Mouse (Mus musculus) thymus, adult 2 months (tissue): ENCODE data around the gene Glipr1. TPM values are rescaled to one million over a fixed set of nuclear protein-coding genes. Genes with fewer than 3 reads are reported as not detected.

ENCODE experiments used
- DNase-seq: peaks from one replicate; pipeline ENCODE4 v3.0.0; 2021
- H3K27ac ChIP-seq: fragments of 200-500 bp; 2 replicates; pipeline ENCODE4 v1.5.1; 2012; ENCODE audit warnings: low read length, control low read depth; ENCODE audit not compliant: control insufficient read depth, insufficient read depth
- H3K27me3 ChIP-seq: fragments of 200-500 bp; 2 replicates; pipeline ENCODE4 v1.6.1; 2012; ENCODE audit warnings: mild to moderate bottlenecking, low read length, moderate library complexity, mixed read lengths; ENCODE audit not compliant: control insufficient read depth, insufficient read depth
- H3K36me3 ChIP-seq: fragments of 200-500 bp; 2 replicates; pipeline ENCODE4 v1.6.1; 2012; ENCODE audit warnings: mild to moderate bottlenecking, low read length, moderate library complexity; ENCODE audit not compliant: control insufficient read depth, insufficient read depth
- H3K4me1 ChIP-seq: fragments of 200-500 bp; replicated peaks from 2 replicates; pipeline ENCODE4 v1.6.1; 2012; ENCODE audit warnings: low read length; ENCODE audit not compliant: control insufficient read depth, insufficient read depth
- H3K4me3 ChIP-seq: fragments of 200-500 bp; 2 replicates; pipeline ENCODE4 v1.5.1; 2012; ENCODE audit warnings: mild to moderate bottlenecking, low read length, control low read depth, moderate library complexity; ENCODE audit not compliant: control insufficient read depth, insufficient read depth
- CTCF ChIP-seq: fragments of 200-500 bp; IDR thresholded peaks from 2 replicates; pipeline ENCODE4 v1.5.1; 2012; ENCODE audit warnings: mild to moderate bottlenecking, control low read depth, low read length, moderate library complexity, borderline replicate concordance; ENCODE audit not compliant: control insufficient read depth, poor library complexity, insufficient read depth; ENCODE audit errors: extremely low read depth
- POLR2A ChIP-seq: fragments of 200-500 bp; IDR thresholded peaks from 2 replicates; pipeline ENCODE4 v1.6.1; 2012; ENCODE audit warnings: mild to moderate bottlenecking, low read length, control low read depth, moderate library complexity; ENCODE audit not compliant: control insufficient read depth, poor library complexity, insufficient read depth; ENCODE audit errors: extremely low read depth
- WGBS: fragments of 180-500 bp; shearing (Covaris S2); methylation state at CpG from one replicate; pipeline ENCODE4 v1.1.7; 2018; 5-methylcytosine and 5-hydroxymethylcytosine counted together
- polyA plus RNA-seq: library from polyadenylated mRNA; depleted of rRNA; stranded (reverse); fragments of >200 nt; gene quantifications from 2 replicates; pipeline ENCODE4 v1.2.3, GENCODE M21; 2012; rRNA removed

Gene Glipr1
- polyA plus RNA-seq, 1 experiment, result 62.2 TPM

- no peak for TF ChIP-seq CTCF
- TF ChIP-seq POLR2A, result no peak
- DNase-seq, result no peak
- H3K4me1 ChIP-seq, result no peaks in the 10 kb centered on the region
- H3K27me3 ChIP-seq, result no peaks in the 10 kb centered on the region
- H3K36me3 ChIP-seq, result no peaks in the 10 kb centered on the region
- no peak overlapping the region for H3K4me3 ChIP-seq
- H3K27ac ChIP-seq, result no peak overlapping the region
- 78% methylated on average over 4 of the region's 4 CpGs for WGBS
Observed at GRCm38 (mm10) chr10:111949008-111949407, 53.4 kb downstream of the Glipr1 start.

GRCm38 (mm10) chr10:111948041-111948440 lies 54.4 kb downstream of the Glipr1 start:
- H3K27ac ChIP-seq, result no peak overlapping the region

GRCm38 (mm10) chr10:111945563-111945962 lies 56.9 kb downstream of the Glipr1 start:
- TF ChIP-seq POLR2A, result no peak
- TF ChIP-seq CTCF, result no peak
- Histone ChIP-seq H3K4me3 (no peak overlapping the region), H3K36me3 (no peaks in the 10 kb centered on the region), H3K27me3 (no peaks in the 10 kb centered on the region), H3K27ac (no peak overlapping the region), H3K4me1 (no peaks in the 10 kb centered on the region)
- 81% methylated on average over 3 of the region's 3 CpGs for WGBS
- DNase-seq, result no peak

More at GRCm38 (mm10) chr10:111948041-111948440, 54.4 kb downstream of the Glipr1 start:
- TF ChIP-seq POLR2A (no peak), CTCF (no peak)
- WGBS, result 95% methylated on average over 1 of the region's 1 CpGs
- no peaks in the 10 kb centered on the region for H3K27me3 ChIP-seq
- no peak for DNase-seq
- H3K36me3 ChIP-seq, result no peaks in the 10 kb centered on the region
- no peaks in the 10 kb centered on the region for H3K4me1 ChIP-seq
- H3K4me3 ChIP-seq, result no peak overlapping the region

GRCm38 (mm10) chr10:111943026-111943425 lies 59.4 kb downstream of the Glipr1 start:
- Histone ChIP-seq H3K36me3 (no peaks in the 10 kb centered on the region), H3K4me1 (no peaks in the 10 kb centered on the region), H3K4me3 (no peak overlapping the region), H3K27ac (no peak overlapping the region), H3K27me3 (no peaks in the 10 kb centered on the region)
- no peak for DNase-seq
- no peak for TF ChIP-seq CTCF
- TF ChIP-seq POLR2A, result no peak
- 80% methylated on average over 7 of the region's 7 CpGs for WGBS

- H3K27ac ChIP-seq, result no peak overlapping the region
- DNase-seq, result no peak
- H3K36me3 ChIP-seq, result no peaks in the 10 kb centered on the region
- H3K4me1 ChIP-seq, result no peaks in the 10 kb centered on the region
- WGBS, result 88% methylated on average over 5 of the region's 5 CpGs
- no peaks in the 10 kb centered on the region for H3K27me3 ChIP-seq
- no peak overlapping the region for H3K4me3 ChIP-seq
- TF ChIP-seq POLR2A (no peak), CTCF (no peak)
Observed at GRCm38 (mm10) chr10:111937146-111937534, 65.3 kb downstream of the Glipr1 start.

GRCm38 (mm10) chr10:111936491-111937145 lies 65.8 kb downstream of the Glipr1 start:
- no peaks in the 10 kb centered on the region for H3K27me3 ChIP-seq
- no peaks in the 10 kb centered on the region for H3K36me3 ChIP-seq
- no peaks in the 10 kb centered on the region for H3K4me1 ChIP-seq
- H3K4me3 ChIP-seq, result no peak overlapping the region
- TF ChIP-seq POLR2A, result no peak
- no peak for DNase-seq
- 59% methylated on average over 13 of the region's 13 CpGs for WGBS
- H3K27ac ChIP-seq, result no peak overlapping the region

GRCm38 (mm10) chr10:111936021-111936420 lies 66.4 kb downstream of the Glipr1 start:
- Histone ChIP-seq H3K4me1 (no peaks in the 10 kb centered on the region), H3K4me3 (no peak overlapping the region), H3K27ac (no peak overlapping the region), H3K36me3 (no peaks in the 10 kb centered on the region), H3K27me3 (no peaks in the 10 kb centered on the region)
- WGBS, result 82% methylated on average over 4 of the region's 4 CpGs
- TF ChIP-seq POLR2A (no peak), CTCF (no peak)
- no peak for DNase-seq

Other genes with a start within 250 kb of the Glipr1 start
- gene Krr1, start 30.0 kb downstream of the Glipr1 start, polyA plus RNA-seq, result 8.1 and 8.9 TPM in 2 replicates
- not detected in 2 replicates for gene Glipr1l1, start 57.6 kb upstream of the Glipr1 start, polyA plus RNA-seq
- not detected in 2 replicates for gene Glipr1l2, start 80.7 kb upstream of the Glipr1 start, polyA plus RNA-seq
- gene Glipr1l3, start 157.7 kb upstream of the Glipr1 start, polyA plus RNA-seq, result not detected in 2 replicates
- not detected in 2 replicates for gene Caps2, start 161.0 kb upstream of the Glipr1 start, polyA plus RNA-seq